Mouse (Mus musculus) embryonic facial prominence, embryonic 11.5 days (tissue): Measurements from ENCODE around the gene Fbxw7. TPM values are rescaled to one million over a fixed set of nuclear protein-coding genes. Genes with fewer than 3 reads are reported as not detected.
"Not testable (repeated sequence)": the region's sequence is repeated elsewhere in the genome, so short reads cannot be mapped to it uniquely, and the experiment has no call there.

ENCODE experiments used
- ATAC-seq: fragments of 200-750 bp; cut with Nextera tagmentation; replicated peaks from 2 replicates; pipeline ENCODE4 v1.8.0; 2017; ENCODE audit warnings: low read depth; ENCODE audit not compliant: insufficient number of reproducible peaks, low FRiP score, low TSS enrichment
- DNase-seq: peaks from one replicate; pipeline ENCODE4 v3.0.0-alpha.2; 2015; ENCODE audit warnings: low spot score
- H3K27ac ChIP-seq: fragments of 300-500 bp; sonication (generic); replicated peaks from 2 replicates; pipeline ENCODE4 v1.5.1; 2014; ENCODE audit warnings: mild to moderate bottlenecking, low read depth, low read length, control low read depth
- H3K27me3 ChIP-seq: fragments of 300-500 bp; sonication (generic); 2 replicates; pipeline ENCODE4 v1.6.1; 2014; ENCODE audit warnings: mild to moderate bottlenecking, low read length, moderate library complexity, mixed read lengths; ENCODE audit not compliant: control insufficient read depth, insufficient read depth
- H3K36me3 ChIP-seq: fragments of 300-500 bp; sonication (generic); replicated peaks from 2 replicates; pipeline ENCODE4 v1.6.1; 2014; ENCODE audit warnings: low read depth, mild to moderate bottlenecking, low read length, moderate library complexity, mixed read lengths; ENCODE audit not compliant: control insufficient read depth, insufficient read depth
- H3K4me1 ChIP-seq: fragments of 300-500 bp; sonication (generic); 2 replicates; pipeline ENCODE4 v1.6.1; 2014; ENCODE audit warnings: low read length, mixed read lengths; ENCODE audit not compliant: control insufficient read depth, insufficient read depth
- H3K4me2 ChIP-seq: fragments of 300-500 bp; sonication (generic); 2 replicates; pipeline ENCODE4 v1.6.1; 2014; ENCODE audit warnings: low read depth, mild to moderate bottlenecking, control low read depth, low read length, moderate library complexity
- H3K4me3 ChIP-seq: fragments of 300-500 bp; sonication (generic); 2 replicates; pipeline ENCODE4 v1.5.1; 2014; ENCODE audit warnings: low read depth, low read length, control low read depth
- H3K9ac ChIP-seq: fragments of 300-500 bp; sonication (generic); replicated peaks from 2 replicates; pipeline ENCODE4 v1.6.1; 2014; ENCODE audit warnings: mild to moderate bottlenecking, control low read depth, low read length
- H3K9me3 ChIP-seq: fragments of 300-500 bp; sonication (generic); replicated peaks from 2 replicates; pipeline ENCODE4 v1.6.1; 2016; ENCODE audit warnings: mild to moderate bottlenecking, low read length, inconsistent platforms, mixed read lengths; ENCODE audit not compliant: control insufficient read depth
- WGBS: fragments of 180-500 bp; shearing (Covaris S2); extraction: QIAGEN DNeasy Blood & Tissue Kit; methylation state at CpG from one replicate; pipeline ENCODE4 v1.1.7; 2014; 5-methylcytosine and 5-hydroxymethylcytosine counted together
- polyA plus RNA-seq: library from polyadenylated mRNA; unstranded; fragments of >200 nt; fragmentation: Nextera tagmentation; extraction: Ambion mirVana; gene quantifications from 2 replicates; pipeline ENCODE4 v1.2.1, GENCODE M21; 2014

Fbxw7 gene
- polyA plus RNA-seq, 1 experiment from 2014 or later: 13.1 TPM

DNA sequence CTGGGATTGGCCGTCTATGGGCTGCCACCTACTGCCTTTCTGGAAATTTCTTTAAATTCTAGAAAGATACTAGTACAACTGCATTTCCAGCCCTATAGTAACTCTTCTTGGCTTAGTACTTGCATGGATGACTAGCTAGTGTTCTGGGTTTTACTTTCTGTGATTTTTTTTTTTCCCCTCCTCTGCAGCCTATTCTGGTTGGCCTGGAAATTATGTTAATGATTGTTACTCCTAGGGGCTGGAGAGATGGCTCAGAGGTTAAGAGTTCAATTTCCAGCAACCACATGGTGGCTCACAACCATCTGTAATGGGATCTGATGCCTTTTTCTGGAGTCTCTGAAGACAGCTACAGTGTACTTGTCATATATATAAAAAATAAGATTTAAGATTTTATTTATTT is 35.4 kb downstream of the Fbxw7 start:
- WGBS: 77% methylated on average over 1 of the region's 1 CpGs

DNA sequence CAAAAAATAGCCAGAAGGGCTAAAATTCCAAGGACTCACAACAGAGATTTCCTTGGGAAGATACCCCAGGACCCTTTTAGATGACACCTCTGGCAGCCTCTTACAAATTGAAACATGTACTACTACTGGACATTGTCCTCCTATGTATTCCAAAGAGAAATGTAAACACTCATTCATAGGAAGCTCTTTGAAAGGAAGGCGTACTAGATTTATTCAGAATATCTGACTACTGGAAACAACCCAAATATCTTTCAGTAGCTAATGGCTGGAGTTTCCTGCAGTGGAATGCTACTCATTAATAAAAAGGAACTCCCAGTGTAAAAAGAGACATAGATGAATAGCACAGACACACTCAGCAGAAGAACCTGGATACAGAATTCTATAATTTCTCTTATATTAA is 36.7 kb downstream of the Fbxw7 start:
- Histone ChIP-seq H3K4me1 (no peaks in the 10 kb centered on the region), H3K27me3 (no peaks in the 10 kb centered on the region), H3K36me3 (no peaks in the 10 kb centered on the region), H3K27ac (no peak overlapping the region), H3K4me2 (no peak overlapping the region), H3K9ac (no peak overlapping the region), H3K4me3 (no peak overlapping the region), H3K9me3 (no peaks in the 10 kb centered on the region)
- DNase-seq: no peak
- WGBS: 91% methylated on average over 1 of the region's 1 CpGs
- no peak for ATAC-seq

More for the DNA sequence above, 35.4 kb downstream of the Fbxw7 start:
- H3K4me3 ChIP-seq: no peak overlapping the region
- no peaks in the 10 kb centered on the region for H3K36me3 ChIP-seq
- ATAC-seq (no peak), DNase-seq (no peak)
- H3K9me3 ChIP-seq: no peaks in the 10 kb centered on the region
- H3K27me3 ChIP-seq: no peaks in the 10 kb centered on the region
- H3K4me1 ChIP-seq: no peaks in the 10 kb centered on the region
- no peak overlapping the region for H3K27ac ChIP-seq
- H3K4me2 ChIP-seq: no peak overlapping the region
- no peak overlapping the region for H3K9ac ChIP-seq

DNA sequence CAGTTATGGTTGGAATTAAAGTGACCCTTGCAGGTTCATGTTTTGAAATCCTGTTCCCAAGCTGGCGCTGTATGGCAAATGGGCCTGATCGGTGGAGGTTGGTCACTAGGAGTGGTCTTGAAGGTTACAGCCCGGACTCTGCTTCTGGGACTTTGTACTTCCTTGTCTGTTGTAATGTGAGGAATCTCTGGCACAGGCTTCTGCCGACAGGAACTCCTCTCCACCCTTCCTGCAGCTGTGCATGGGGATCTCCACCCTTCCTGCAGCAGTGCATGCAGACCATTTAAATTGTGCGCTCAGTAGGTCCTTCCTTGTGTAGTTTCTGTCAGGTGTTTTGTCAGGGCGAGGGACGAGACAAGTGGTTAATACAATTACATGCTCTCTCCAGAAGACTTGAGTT is 37.8 kb downstream of the Fbxw7 start:
- 80% methylated on average over 7 of the region's 7 CpGs for WGBS

DNA sequence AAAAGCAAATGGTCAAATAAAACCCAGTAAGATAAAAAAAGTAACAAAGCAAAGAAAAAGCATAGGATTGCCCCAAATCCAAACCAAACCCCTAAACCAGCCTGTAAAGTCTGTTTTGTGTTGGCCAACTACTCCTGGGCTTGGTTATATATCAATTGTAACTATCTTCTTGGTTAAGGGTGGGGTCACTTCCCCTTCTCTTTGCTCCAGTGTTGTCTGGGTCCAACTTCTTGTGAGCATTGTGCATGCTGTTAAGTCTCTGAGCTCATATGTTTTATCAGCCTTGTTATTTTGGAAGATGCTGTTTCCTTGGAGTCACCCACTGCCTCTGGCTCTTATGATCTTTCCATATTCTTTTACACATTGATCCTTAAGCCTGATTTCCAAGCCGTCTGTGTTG is 39.4 kb downstream of the Fbxw7 start:
- Histone ChIP-seq H3K27ac (no peak overlapping the region), H3K4me3 (no peak overlapping the region), H3K9me3 (no peaks in the 10 kb centered on the region), H3K4me2 (no peak overlapping the region), H3K9ac (no peak overlapping the region), H3K4me1 (no peaks in the 10 kb centered on the region), H3K36me3 (no peaks in the 10 kb centered on the region), H3K27me3 (no peaks in the 10 kb centered on the region)
- no peak for DNase-seq
- 80% methylated on average over 1 of the region's 1 CpGs for WGBS
- no peak for ATAC-seq

More for the DNA sequence above, 37.8 kb downstream of the Fbxw7 start:
- ATAC-seq (no peak), DNase-seq (no peak)
- Histone ChIP-seq H3K9ac (no peak overlapping the region), H3K27ac (no peak overlapping the region), H3K9me3 (no peaks in the 10 kb centered on the region), H3K27me3 (no peaks in the 10 kb centered on the region), H3K4me2 (no peak overlapping the region), H3K36me3 (no peaks in the 10 kb centered on the region), H3K4me1 (no peaks in the 10 kb centered on the region), H3K4me3 (no peak overlapping the region)

DNA sequence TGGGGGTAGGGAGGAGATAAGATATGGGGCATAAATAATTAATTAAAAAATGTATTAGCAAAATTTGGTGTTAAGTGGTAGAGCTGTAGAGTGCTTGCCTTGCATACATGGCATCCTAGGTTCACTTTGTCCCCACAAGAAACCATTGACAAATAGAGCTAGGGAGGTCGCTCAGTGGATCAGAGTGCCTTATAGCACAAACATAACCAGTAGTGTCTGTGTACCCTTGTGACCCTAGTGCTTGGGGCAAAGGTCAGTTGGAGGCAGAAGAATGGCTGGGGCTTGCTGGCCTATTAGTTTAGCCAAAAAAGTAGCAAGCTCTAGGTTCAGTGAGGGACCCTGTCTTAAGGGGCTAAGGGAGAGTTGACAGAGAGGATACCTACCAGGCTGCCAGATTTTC is 45.6 kb downstream of the Fbxw7 start:
- Histone ChIP-seq H3K27ac (no peak overlapping the region), H3K9ac (no peak overlapping the region), H3K4me1 (no peaks in the 10 kb centered on the region), H3K4me3 (no peak overlapping the region), H3K36me3 (no peaks in the 10 kb centered on the region), H3K4me2 (no peak overlapping the region), H3K27me3 (no peaks in the 10 kb centered on the region), H3K9me3 (no peaks in the 10 kb centered on the region)
- 52% methylated on average over 1 of the region's 1 CpGs for WGBS
- no peak for ATAC-seq
- no peak for DNase-seq

DNA sequence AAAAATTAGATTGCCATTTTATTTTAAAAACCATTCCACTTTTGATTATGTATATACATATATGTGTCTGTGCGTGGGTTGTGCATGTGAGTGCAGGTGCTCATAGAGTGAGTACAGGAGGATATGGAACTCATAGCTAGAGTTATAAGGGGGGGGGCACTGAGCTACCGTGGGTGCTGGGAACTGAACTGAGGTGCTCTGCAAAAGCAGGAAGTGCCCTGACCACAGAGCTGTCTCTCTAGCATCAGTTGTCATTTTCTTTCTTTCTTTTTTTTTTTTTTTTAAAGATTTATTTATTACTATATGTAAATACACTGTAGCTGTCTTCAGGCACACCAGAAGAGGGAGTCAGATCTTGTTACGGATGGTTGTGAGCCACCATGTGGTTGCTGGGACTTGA is 46.7 kb downstream of the Fbxw7 start:
- WGBS: 88% methylated on average over 3 of the region's 3 CpGs
- H3K4me3 ChIP-seq, H3K9me3 ChIP-seq, H3K36me3 ChIP-seq, H3K27ac ChIP-seq, H3K4me1 ChIP-seq, DNase-seq, H3K27me3 ChIP-seq, H3K9ac ChIP-seq, ATAC-seq, H3K4me2 ChIP-seq: not testable (repeated sequence)

DNA sequence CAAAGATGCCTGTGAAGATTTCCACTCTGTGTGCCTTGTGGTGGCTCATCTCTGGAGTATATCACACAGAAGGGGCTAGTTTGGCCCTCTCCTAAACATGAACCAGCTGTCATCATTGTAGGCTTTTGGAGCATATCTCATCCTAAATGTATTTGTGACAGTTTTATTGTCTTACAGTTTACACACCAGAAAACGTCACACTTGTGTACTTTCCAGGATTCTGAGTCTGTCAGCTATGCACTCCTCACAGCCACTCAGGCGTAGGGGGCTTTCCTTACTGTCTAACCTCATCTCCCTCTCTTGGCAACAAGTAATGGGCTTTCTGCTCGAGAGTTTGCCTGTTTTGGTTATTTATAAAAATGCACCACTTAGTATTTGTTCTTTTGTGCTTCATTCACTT is 50.6 kb downstream of the Fbxw7 start:
- no peak for ATAC-seq
- Histone ChIP-seq H3K4me3 (no peak overlapping the region), H3K4me1 (no peaks in the 10 kb centered on the region), H3K36me3 (no peaks in the 10 kb centered on the region), H3K9me3 (no peaks in the 10 kb centered on the region), H3K9ac (no peak overlapping the region), H3K27ac (no peak overlapping the region), H3K27me3 (no peaks in the 10 kb centered on the region), H3K4me2 (no peak overlapping the region)
- 81% methylated on average over 3 of the region's 3 CpGs for WGBS
- DNase-seq: no peak

DNA sequence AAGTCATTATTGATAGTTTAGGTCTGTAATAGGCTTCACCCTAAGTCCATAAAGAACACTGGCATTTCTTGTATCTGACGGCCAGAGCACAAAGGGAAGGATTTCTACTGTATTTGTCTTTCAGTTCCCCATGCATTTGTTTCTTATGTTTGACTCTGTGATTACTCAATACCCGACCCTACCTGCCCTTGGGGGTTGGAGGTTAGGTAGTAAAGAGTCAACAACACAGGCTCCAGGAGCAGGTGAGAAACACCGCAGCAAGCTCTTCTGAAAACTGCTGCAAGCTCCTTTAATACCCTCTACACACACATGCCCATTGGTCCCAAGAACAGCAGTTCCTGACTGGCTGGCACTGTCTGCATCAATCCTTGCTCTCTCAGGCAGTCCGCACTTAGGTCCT is 51.8 kb downstream of the Fbxw7 start:
- Histone ChIP-seq H3K27me3 (no peaks in the 10 kb centered on the region), H3K4me2 (no peak overlapping the region), H3K27ac (no peak overlapping the region), H3K4me1 (no peaks in the 10 kb centered on the region), H3K36me3 (no peaks in the 10 kb centered on the region), H3K9ac (no peak overlapping the region), H3K4me3 (no peak overlapping the region), H3K9me3 (no peaks in the 10 kb centered on the region)
- DNase-seq (no peak), ATAC-seq (no peak)
- 80% methylated on average over 4 of the region's 4 CpGs for WGBS
